Mouse (Mus musculus) forebrain, embryonic 14.5 days (tissue): ENCODE measurements around the gene Fam102b. TPM values are rescaled to one million over a fixed set of nuclear protein-coding genes. Genes with fewer than 3 reads are reported as not detected.

ENCODE experiments used
- ATAC-seq: fragments of 200-750 bp; cut with Nextera tagmentation; 2 replicates; pipeline ENCODE4 v1.8.0; 2017; ENCODE audit warnings: mild to moderate bottlenecking, moderate library complexity
- DNase-seq: peaks from one replicate; pipeline ENCODE4 v3.0.0-alpha.2; 2015; ENCODE audit warnings: low spot score
- H3K27ac ChIP-seq: fragments of 300-500 bp; sonication (generic); 2 replicates; pipeline ENCODE4 v1.5.1; 2014; ENCODE audit warnings: low read depth, mild to moderate bottlenecking, control low read depth, low read length, moderate library complexity
- H3K27me3 ChIP-seq: fragments of 300-500 bp; sonication (generic); replicated peaks from 2 replicates; pipeline ENCODE4 v1.6.1; 2014; ENCODE audit warnings: low read length, control low read depth, mixed read lengths; ENCODE audit not compliant: control insufficient read depth, insufficient read depth
- H3K36me3 ChIP-seq: fragments of 300-500 bp; sonication (generic); 2 replicates; pipeline ENCODE4 v1.6.1; 2014; ENCODE audit warnings: low read length, control low read depth; ENCODE audit not compliant: control insufficient read depth, insufficient read depth
- H3K4me1 ChIP-seq: fragments of 300-500 bp; sonication (generic); 2 replicates; pipeline ENCODE4 v1.6.1; 2014; ENCODE audit warnings: antibody characterized with exemption, low read length, control low read depth; ENCODE audit not compliant: control insufficient read depth, insufficient read depth
- H3K4me2 ChIP-seq: fragments of 300-500 bp; sonication (generic); 2 replicates; pipeline ENCODE4 v1.6.1; 2014; ENCODE audit warnings: mild to moderate bottlenecking, control low read depth, low read length
- H3K4me3 ChIP-seq: fragments of 300-500 bp; sonication (generic); 2 replicates; pipeline ENCODE4 v1.5.1; 2014; ENCODE audit warnings: low read depth, low read length, control low read depth
- H3K9ac ChIP-seq: fragments of 300-500 bp; sonication (generic); 2 replicates; pipeline ENCODE4 v1.6.1; 2014; ENCODE audit warnings: mild to moderate bottlenecking, low read length, control low read depth, moderate library complexity
- H3K9me3 ChIP-seq: fragments of 300-500 bp; sonication (generic); replicated peaks from 2 replicates; pipeline ENCODE4 v1.6.1; 2016; ENCODE audit warnings: low read length, control low read depth, mixed read lengths; ENCODE audit not compliant: control insufficient read depth
- WGBS: fragments of 180-500 bp; shearing (Covaris S2); extraction: QIAGEN DNeasy Blood & Tissue Kit; methylation state at CpG from one replicate; pipeline ENCODE4 v1.1.7; 2014; 5-methylcytosine and 5-hydroxymethylcytosine counted together
- polyA plus RNA-seq: library from polyadenylated mRNA; unstranded; fragments of >200 nt; fragmentation: Nextera tagmentation; extraction: Ambion mirVana; gene quantifications from 2 replicates; pipeline ENCODE4 v1.2.1, GENCODE M21; 2014

The Fam102b gene
- polyA plus RNA-seq, 1 experiment from 2014 or later, result 11.1 TPM

DNA sequence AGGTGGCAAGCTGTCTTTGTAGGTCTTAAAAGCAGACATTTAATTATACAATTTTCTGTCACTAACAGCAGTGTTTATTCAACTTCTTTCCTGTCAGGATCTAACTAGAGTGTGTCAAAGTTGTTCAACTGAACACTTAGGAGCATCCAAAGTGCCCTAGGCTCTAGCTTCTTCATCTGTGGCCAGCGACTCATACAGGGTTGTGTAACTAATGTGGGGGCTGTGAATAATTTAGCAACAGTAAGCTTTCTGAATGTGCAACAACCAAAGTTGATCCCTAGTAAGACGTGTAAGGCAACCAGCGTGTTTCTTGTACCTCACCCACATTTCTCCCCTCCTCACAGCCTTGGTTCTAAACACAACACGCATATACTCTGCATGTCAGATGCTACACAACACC, 13.5 kb upstream of the Fam102b start:
- ATAC-seq (no peak), DNase-seq (no peak)

DNA sequence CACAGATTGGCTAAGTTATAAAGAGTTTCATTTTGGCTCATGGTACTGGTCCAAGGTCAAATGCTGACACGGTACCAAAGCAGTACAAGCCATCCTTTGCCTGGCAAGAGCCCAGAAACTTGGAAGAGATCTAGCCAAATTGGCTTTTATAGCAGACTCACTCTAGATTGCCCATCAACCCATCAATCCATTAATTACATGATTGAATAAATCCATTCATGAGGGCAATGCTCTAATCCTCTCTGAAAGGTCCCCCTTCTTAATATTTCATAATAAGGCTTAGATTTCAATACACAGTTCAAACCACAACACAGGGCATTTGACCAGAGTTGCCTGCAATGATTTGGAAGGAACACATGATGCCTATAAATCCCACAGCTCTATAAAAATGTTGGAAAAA, 7.0 kb upstream of the Fam102b start:
- Histone ChIP-seq H3K4me1 (no peaks in the 10 kb centered on the region), H3K4me2 (no peak overlapping the region), H3K4me3 (no peak overlapping the region), H3K9ac (no peak overlapping the region), H3K9me3 (no peaks in the 10 kb centered on the region), H3K27ac (no peak overlapping the region), H3K36me3 (no peaks in the 10 kb centered on the region), H3K27me3 (no peaks in the 10 kb centered on the region)
- DNase-seq (peak; percentile 67), ATAC-seq (peak; percentile 72; the same call in 1 of the 2 replicates)
- WGBS, result 28% methylated on average over 1 of the region's 1 CpGs

More for the DNA sequence above, 13.5 kb upstream of the Fam102b start:
- Histone ChIP-seq H3K4me3 (no peak overlapping the region), H3K36me3 (no peaks in the 10 kb centered on the region), H3K9me3 (no peaks in the 10 kb centered on the region), H3K27ac (no peak overlapping the region), H3K9ac (no peak overlapping the region), H3K4me1 (no peaks in the 10 kb centered on the region), H3K4me2 (no peak overlapping the region), H3K27me3 (no peaks in the 10 kb centered on the region)
- WGBS, result 90% methylated on average over 4 of the region's 4 CpGs

DNA sequence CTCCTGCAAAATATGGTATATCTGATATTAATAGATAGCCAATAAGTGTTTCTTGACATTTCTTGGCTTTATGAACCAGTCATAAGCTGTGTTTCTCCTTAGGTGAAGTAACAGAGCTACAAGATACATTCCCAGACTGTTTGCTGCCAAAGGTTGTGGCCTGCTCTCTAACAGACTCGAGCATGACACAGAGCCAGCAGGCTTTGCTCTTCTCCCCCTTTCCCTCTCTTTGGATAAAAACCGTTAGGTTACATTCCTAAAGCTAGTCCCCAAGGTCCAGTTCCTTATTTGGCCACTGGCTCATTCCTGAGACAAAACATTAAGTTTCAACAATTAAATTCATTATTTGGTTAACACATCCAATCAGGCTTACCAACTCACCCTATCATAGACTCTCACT, 4.9 kb upstream of the Fam102b start:
- ATAC-seq (no peak), DNase-seq (no peak)
- WGBS, result 69% methylated on average over 2 of the region's 2 CpGs
- no peak overlapping the region for H3K4me3 ChIP-seq
- H3K36me3 ChIP-seq, result no peaks in the 10 kb centered on the region
- no peak overlapping the region for H3K4me2 ChIP-seq
- H3K9me3 ChIP-seq, result no peaks in the 10 kb centered on the region
- no peaks in the 10 kb centered on the region for H3K27me3 ChIP-seq
- H3K4me1 ChIP-seq, result no peaks in the 10 kb centered on the region
- H3K27ac ChIP-seq, result no peak overlapping the region
- H3K9ac ChIP-seq, result no peak overlapping the region

DNA sequence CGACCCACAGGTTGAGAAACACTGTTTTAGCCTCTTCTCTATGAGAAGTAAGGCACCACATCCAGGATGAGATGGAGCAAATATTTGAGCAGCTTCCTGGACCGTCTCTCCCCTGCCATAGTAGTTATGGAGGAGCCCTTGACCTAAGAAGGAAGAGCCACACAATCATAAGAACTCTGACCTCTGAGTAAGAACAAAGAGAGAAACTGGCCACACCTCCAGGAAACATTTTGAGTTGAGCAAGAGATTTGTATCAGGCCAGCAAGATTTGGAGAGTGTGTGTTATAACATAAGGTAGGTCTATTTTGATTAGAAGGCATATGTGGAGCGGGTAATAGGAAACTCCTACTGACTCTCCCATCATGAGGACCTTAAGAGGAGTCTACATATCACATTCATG, 4.2 kb upstream of the Fam102b start:
- Histone ChIP-seq H3K4me1 (no peaks in the 10 kb centered on the region), H3K9me3 (no peaks in the 10 kb centered on the region), H3K27ac (no peak overlapping the region), H3K4me2 (no peak overlapping the region), H3K4me3 (no peak overlapping the region), H3K27me3 (no peaks in the 10 kb centered on the region), H3K9ac (no peak overlapping the region), H3K36me3 (no peaks in the 10 kb centered on the region)
- DNase-seq, result no peak
- no peak for ATAC-seq
- 87% methylated on average over 3 of the region's 3 CpGs for WGBS

DNA sequence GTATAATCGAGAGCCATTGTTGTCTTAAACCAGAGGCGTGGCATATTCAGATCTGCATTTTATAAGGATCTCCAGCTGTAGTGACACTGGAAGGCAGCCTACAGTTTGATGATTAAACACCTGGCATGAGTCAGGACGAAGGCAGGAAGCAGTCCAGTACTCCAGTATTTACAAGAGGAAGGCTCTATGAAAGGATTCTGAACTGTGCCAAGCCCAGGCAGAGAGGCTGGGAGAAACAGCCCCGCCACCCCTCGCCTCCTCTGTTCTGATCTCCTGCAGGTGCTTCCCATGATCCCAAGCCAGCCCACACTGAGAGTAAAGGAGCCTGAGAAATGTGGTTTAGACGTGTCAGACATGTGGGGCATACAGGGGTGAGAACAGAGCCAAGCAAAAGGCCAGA, 3.4 kb upstream of the Fam102b start:
- ATAC-seq, result no peak
- H3K9me3 ChIP-seq, result no peaks in the 10 kb centered on the region
- peaks cover 4% of the 10 kb centered on the region; the same call in 1 of the 2 replicates for H3K4me1 ChIP-seq
- H3K9ac ChIP-seq, result no peak overlapping the region
- WGBS, result 42% methylated on average over 6 of the region's 6 CpGs
- H3K4me2 ChIP-seq, result no peak overlapping the region
- no peak overlapping the region for H3K27ac ChIP-seq
- H3K27me3 ChIP-seq, result no peaks in the 10 kb centered on the region
- H3K36me3 ChIP-seq, result no peaks in the 10 kb centered on the region
- peak; percentile 17 for DNase-seq
- no peak overlapping the region for H3K4me3 ChIP-seq

DNA sequence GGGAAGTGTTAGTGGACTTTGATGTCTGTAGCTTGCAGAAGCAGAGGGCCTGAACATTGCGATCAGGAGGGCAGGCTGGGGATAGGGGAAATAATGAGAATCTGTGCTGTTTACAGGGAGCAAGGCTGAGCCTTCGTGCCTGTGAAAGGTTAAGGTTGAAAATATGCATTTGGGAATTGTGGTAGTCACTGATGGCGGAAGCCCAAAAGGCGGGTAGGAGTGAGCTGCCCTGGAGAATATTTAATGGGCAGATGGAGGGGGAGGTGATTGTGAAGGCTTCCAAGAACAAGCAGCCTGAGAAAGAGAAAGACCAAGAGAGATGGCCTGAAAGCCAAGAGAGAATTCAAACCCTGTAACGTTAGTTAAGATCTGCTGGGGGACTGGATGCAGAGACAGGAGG, 2.3 kb upstream of the Fam102b start:
- ATAC-seq, result no peak
- Histone ChIP-seq H3K9me3 (no peaks in the 10 kb centered on the region), H3K36me3 (no peaks in the 10 kb centered on the region), H3K4me1 (peaks cover 10% of the 10 kb centered on the region; the same call in 1 of the 2 replicates), H3K27me3 (no peaks in the 10 kb centered on the region), H3K9ac (no peak overlapping the region), H3K4me3 (no peak overlapping the region), H3K27ac (no peak overlapping the region), H3K4me2 (no peak overlapping the region)
- 71% methylated on average over 5 of the region's 5 CpGs for WGBS
- no peak for DNase-seq

DNA sequence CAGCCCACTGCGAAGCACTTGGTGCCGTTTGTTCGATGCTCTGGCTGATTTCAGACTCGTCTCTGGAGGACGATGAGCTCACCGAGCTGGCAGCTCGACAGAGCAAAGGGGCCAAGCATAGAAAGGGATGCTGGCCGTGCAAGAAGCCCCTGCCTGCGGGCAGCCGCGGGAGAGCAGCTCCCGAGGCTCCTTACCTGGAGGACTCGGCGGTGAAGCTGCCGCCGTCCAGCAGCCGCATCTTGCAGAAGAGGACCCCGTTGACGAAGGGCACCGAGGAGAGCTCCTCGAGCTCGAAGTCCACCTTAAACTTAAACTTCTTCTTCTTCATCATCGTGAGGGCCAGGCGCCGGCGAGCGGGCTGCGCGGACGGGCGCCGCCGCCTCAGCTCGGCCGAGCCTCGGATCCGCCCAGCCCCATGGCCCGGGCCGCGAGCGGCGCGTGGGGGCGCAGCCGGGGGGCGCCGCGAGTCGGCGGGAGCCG, 376 bp downstream of the Fam102b start:
- Histone ChIP-seq H3K36me3 (no peaks in the 10 kb centered on the region), H3K27ac (peak overlapping the region; percentile 80), H3K4me1 (peaks cover 19% of the 10 kb centered on the region), H3K27me3 (no peaks in the 10 kb centered on the region), H3K9me3 (no peaks in the 10 kb centered on the region), H3K4me3 (peak overlapping the region; percentile 63), H3K9ac (peak overlapping the region; percentile 83), H3K4me2 (peak overlapping the region; percentile 75)
- under 1% methylated on average over 49 of the region's 51 CpGs for WGBS
- DNase-seq (peak; percentile 68), ATAC-seq (peak; percentile 85)

DNA sequence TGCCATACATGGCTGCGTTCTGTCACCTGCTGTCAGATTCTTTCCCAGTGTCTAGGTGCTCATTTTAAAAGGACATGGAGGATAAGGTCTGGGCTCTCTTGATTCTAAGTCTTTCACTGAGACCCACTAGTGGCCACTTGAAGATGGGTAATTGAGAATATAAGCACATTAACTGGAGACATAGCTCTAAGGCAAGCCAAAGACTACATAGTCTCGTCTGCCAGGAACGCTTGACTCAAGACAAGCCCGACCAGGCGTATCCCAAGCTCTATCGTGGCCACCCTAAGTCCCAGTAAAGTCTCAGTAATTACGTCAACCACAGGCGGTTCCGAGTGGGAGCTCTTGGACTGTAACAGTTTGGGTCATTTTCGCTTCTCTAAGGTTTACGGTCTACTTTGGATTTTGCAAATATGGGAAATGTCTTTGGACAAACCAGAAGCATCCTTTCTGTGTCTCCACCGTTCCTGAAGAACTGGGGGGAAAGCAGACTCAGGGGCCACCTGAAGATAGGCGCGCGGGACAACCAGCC, 881 bp downstream of the Fam102b start:
- H3K4me1 ChIP-seq, result peaks cover 19% of the 10 kb centered on the region
- peak; percentile 49 for DNase-seq
- no peaks in the 10 kb centered on the region for H3K9me3 ChIP-seq
- peak overlapping the region; percentile 75 for H3K4me2 ChIP-seq
- peak overlapping the region; percentile 63 for H3K4me3 ChIP-seq
- WGBS, result 10% methylated on average over 15 of the region's 15 CpGs
- H3K27me3 ChIP-seq, result no peaks in the 10 kb centered on the region
- ATAC-seq, result no peak
- no peaks in the 10 kb centered on the region for H3K36me3 ChIP-seq
- H3K9ac ChIP-seq, result peak overlapping the region; percentile 83
- no peak overlapping the region for H3K27ac ChIP-seq

DNA sequence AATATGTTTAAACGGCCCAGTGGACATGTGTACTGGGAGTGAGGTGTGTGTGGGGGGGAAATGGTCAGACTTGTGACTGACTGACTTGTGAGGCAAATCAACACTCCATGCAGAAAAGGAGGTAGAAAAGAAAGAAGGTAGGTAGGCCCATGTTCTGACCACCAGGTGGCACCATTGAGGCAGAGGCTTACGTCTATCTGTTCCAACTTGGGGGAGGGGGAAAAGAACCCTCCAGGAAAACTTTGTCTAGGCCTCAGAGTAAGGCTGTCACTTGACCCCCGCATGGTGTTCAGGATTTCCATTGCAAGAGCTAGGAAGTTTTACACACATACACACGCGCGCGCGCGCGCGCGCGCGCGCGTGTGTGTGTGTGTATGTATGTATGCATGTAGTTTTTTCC, 1.8 kb downstream of the Fam102b start:
- no peaks in the 10 kb centered on the region for H3K36me3 ChIP-seq
- WGBS, result 13% methylated on average over 16 of the region's 16 CpGs
- H3K4me2 ChIP-seq, result peak overlapping the region; percentile 75
- no peaks in the 10 kb centered on the region for H3K27me3 ChIP-seq
- H3K9ac ChIP-seq, result no peak overlapping the region
- peak; percentile 24 for ATAC-seq
- no peaks in the 10 kb centered on the region for H3K9me3 ChIP-seq
- H3K4me3 ChIP-seq, result peak overlapping the region; percentile 63; the same call in 1 of the 2 replicates
- H3K4me1 ChIP-seq, result peaks cover 19% of the 10 kb centered on the region
- peak; percentile 90 for DNase-seq
- no peak overlapping the region for H3K27ac ChIP-seq
